Comparison of ENCODE assay signal across 8 mouse cellular contexts in genomic region chr13:54692711-54693557, GRCm38 (mm10). TPM values are rescaled to one million over a fixed set of nuclear protein-coding genes. Genes with fewer than 3 reads are reported as not detected.
A peak's percentile ranks its signal among the peaks of the same experiment; 100 is the strongest.
DNase-seq lines count a peak whose midpoint lies in the region; ATAC-seq lines count a peak whose summit lies in the region.

No protein-coding gene starts in this region.

- no peaks in the 10 kb centered on the region for H3K9me3 ChIP-seq in embryonic facial prominence, embryonic 15.5 days (replicated peaks)
- no peaks in the 10 kb centered on the region for H3K9me3 ChIP-seq in limb, embryonic 12.5 days
- no peaks in the 10 kb centered on the region for H3K9me3 ChIP-seq in neural tube, embryonic 15.5 days (replicated peaks)

- DNase-seq in cerebellum, adult 9-10 months, result peak; percentile 73
- no peak for DNase-seq in cerebellum, postnatal 36 days
- peak; percentile 27 for DNase-seq in 3T3-L1 (ENCODE audit: low read depth, low spot score)
- DNase-seq in left cerebral cortex, adult 18-20 months (ENCODE audit: low spot score in 2 of 2), result no peak
- no peak for DNase-seq in adrenal gland, postnatal 36 days

- H3K4me1 ChIP-seq in embryonic facial prominence, embryonic 15.5 days, result peaks cover 32% of the 10 kb centered on the region
- H3K4me1 ChIP-seq in limb, embryonic 12.5 days (replicated peaks), result peaks cover 22% of the 10 kb centered on the region
- peaks cover 46% of the 10 kb centered on the region for H3K4me1 ChIP-seq in neural tube, embryonic 15.5 days

- no peak for ATAC-seq in embryonic facial prominence, embryonic 15.5 days (ENCODE audit: insufficient number of reproducible peaks, low FRiP score, low TSS enrichment, low read depth)
- no peak for ATAC-seq in limb, embryonic 12.5 days (ENCODE audit: insufficient number of reproducible peaks, insufficient read depth, low FRiP score, low TSS enrichment, low read depth)
- no peak for ATAC-seq in neural tube, embryonic 15.5 days (ENCODE audit: low FRiP score)

- H3K27ac ChIP-seq in embryonic facial prominence, embryonic 15.5 days (replicated peaks), result peak overlapping the region; percentile 93
- peak overlapping the region; percentile 85 for H3K27ac ChIP-seq in limb, embryonic 12.5 days
- H3K27ac ChIP-seq in neural tube, embryonic 15.5 days (replicated peaks), result peak overlapping the region; percentile 98

- H3K4me3 ChIP-seq in embryonic facial prominence, embryonic 15.5 days (replicated peaks), result peak overlapping the region; percentile 98
- H3K4me3 ChIP-seq in limb, embryonic 12.5 days (replicated peaks), result peak overlapping the region; percentile 96
- peak overlapping the region; percentile 79 for H3K4me3 ChIP-seq in neural tube, embryonic 15.5 days (replicated peaks)

- no peaks in the 10 kb centered on the region for H3K27me3 ChIP-seq in embryonic facial prominence, embryonic 15.5 days
- 0 out of 2 replicates have a peak, but pooled peaks cover 6% of the 10 kb centered on the region for H3K27me3 ChIP-seq in limb, embryonic 12.5 days
- no peaks in the 10 kb centered on the region for H3K27me3 ChIP-seq in neural tube, embryonic 15.5 days (replicated peaks)

- no peaks in the 10 kb centered on the region for H3K36me3 ChIP-seq in embryonic facial prominence, embryonic 15.5 days
- no peaks in the 10 kb centered on the region; the same call in 1 of the 2 replicates for H3K36me3 ChIP-seq in limb, embryonic 12.5 days
- no peaks in the 10 kb centered on the region for H3K36me3 ChIP-seq in neural tube, embryonic 15.5 days

- H3K4me2 ChIP-seq in embryonic facial prominence, embryonic 15.5 days (replicated peaks), result peak overlapping the region; percentile 83
- peak overlapping the region; percentile 95 for H3K4me2 ChIP-seq in limb, embryonic 12.5 days
- peak overlapping the region; percentile 91 for H3K4me2 ChIP-seq in neural tube, embryonic 15.5 days

- H3K9ac ChIP-seq in embryonic facial prominence, embryonic 15.5 days, result peak overlapping the region; percentile 94
- H3K9ac ChIP-seq in limb, embryonic 12.5 days (replicated peaks), result peak overlapping the region; percentile 90
- peak overlapping the region; percentile 97 for H3K9ac ChIP-seq in neural tube, embryonic 15.5 days (replicated peaks)

- WGBS in embryonic facial prominence, embryonic 15.5 days, result 11% methylated on average over 21 of the region's 21 CpGs
- 14% methylated on average over 21 of the region's 21 CpGs for WGBS in limb, embryonic 12.5 days
- 13% methylated on average over 21 of the region's 21 CpGs for WGBS in neural tube, embryonic 15.5 days

RNA-seq across cellular contexts. Expression of gene Rnf44, which starts 0.8 kb away (rescaled TPM):
- polyA plus RNA-seq in embryonic facial prominence, embryonic 15.5 days (2015; fragmentation: Nextera tagmentation; extraction: Ambion mirVana), result 60.3 and 68.9 TPM in 2 replicates
- 70.0 and 71.8 TPM in 2 replicates for polyA plus RNA-seq in limb, embryonic 12.5 days (2016; fragmentation: Nextera tagmentation; extraction: Ambion mirVana)
- polyA plus RNA-seq in neural tube, embryonic 15.5 days (2015; fragmentation: Nextera tagmentation; extraction: Ambion mirVana), result 73.5 and 76.3 TPM in 2 replicates
- 100 to 1,000 TPM; 168 to 172 TPM for total RNA-seq in left cerebral cortex, adult 18-20 months (2021)
- total RNA-seq in adrenal gland, postnatal 36 days (2021), result 100 to 1,000 TPM; 107 to 120 TPM

RNA-seq across cellular contexts. Expression of gene Cdhr2, which starts 8.3 kb away (rescaled TPM):
- polyA plus RNA-seq in embryonic facial prominence, embryonic 15.5 days (2015; fragmentation: Nextera tagmentation; extraction: Ambion mirVana), result 0.05 TPM in 1 of 2 replicates, not detected in the other
- polyA plus RNA-seq in limb, embryonic 12.5 days (2016; fragmentation: Nextera tagmentation; extraction: Ambion mirVana), result 0.05 and 0.08 TPM in 2 replicates
- polyA plus RNA-seq in neural tube, embryonic 15.5 days (2015; fragmentation: Nextera tagmentation; extraction: Ambion mirVana), result 0.22 and 1.4 TPM in 2 replicates
- under 1 TPM; 0.58 to 0.73 TPM for total RNA-seq in left cerebral cortex, adult 18-20 months (2021)
- total RNA-seq in adrenal gland, postnatal 36 days (2021), result not detected

RNA-seq across cellular contexts. Expression of gene Gprin1, which starts 56.7 kb away (rescaled TPM):
- 0.65 and 0.75 TPM in 2 replicates for polyA plus RNA-seq in embryonic facial prominence, embryonic 15.5 days (2015; fragmentation: Nextera tagmentation; extraction: Ambion mirVana)
- 0.45 and 0.51 TPM in 2 replicates for polyA plus RNA-seq in limb, embryonic 12.5 days (2016; fragmentation: Nextera tagmentation; extraction: Ambion mirVana)
- polyA plus RNA-seq in neural tube, embryonic 15.5 days (2015; fragmentation: Nextera tagmentation; extraction: Ambion mirVana), result 10.3 and 21.6 TPM in 2 replicates
- total RNA-seq in left cerebral cortex, adult 18-20 months (2021), result 100 to 1,000 TPM; 131 to 133 TPM
- total RNA-seq in adrenal gland, postnatal 36 days (2021), result 1 to 10 TPM; 2.9 to 3.1 TPM

Comparison
In these comparisons a context has a peak if more than half of its experiments do, and no peak if none do; other contexts are left out.
1. DNase-seq: peak in cerebellum, adult 9-10 months (single experiment) and 3T3-L1 (single experiment); none in cerebellum, postnatal 36 days (0 of 2), left cerebral cortex, adult 18-20 months (0 of 2) and adrenal gland, postnatal 36 days (0 of 2).
2. Peak in every context shown above with its lines, with median percentiles within 50 percentile points of each other: H3K27ac ChIP-seq, H3K4me2 ChIP-seq, H3K4me3 ChIP-seq and H3K9ac ChIP-seq.